Mouse (Mus musculus) megakaryocyte progenitor cell, adult 5-6 weeks (primary cell): ENCODE data around the gene Aplnr. TPM values are rescaled to one million over a fixed set of nuclear protein-coding genes. Genes with fewer than 3 reads are reported as not detected.
A peak's percentile ranks its signal among the peaks of the same experiment; 100 is the strongest.

Experiments
- ATAC-seq: replicated peaks from 2 replicates; pipeline ENCODE4 v1.8.0; 2016; ENCODE audit warnings: mild to moderate bottlenecking, moderate TSS enrichment, inconsistent platforms; ENCODE audit not compliant: poor library complexity
- total RNA-seq, 2 experiments: library from RNA; stranded (forward) in 1 of 2; stranded (reverse) in 1 of 2; fragments of 157-497, 149-512 nt in 1 of 2; fragments of 200-1000 nt in 1 of 2; gene quantifications; 2 replicates each; pipeline versions ENCODE4 v1.2.3 to v1.2.4; 2015 to 2017

The Aplnr gene
- total RNA-seq (2015) (0.02 and 0.05 TPM in 2 replicates), total RNA-seq (2017) (0.12 TPM in 1 of 2 replicates, not detected in the other)

DNA sequence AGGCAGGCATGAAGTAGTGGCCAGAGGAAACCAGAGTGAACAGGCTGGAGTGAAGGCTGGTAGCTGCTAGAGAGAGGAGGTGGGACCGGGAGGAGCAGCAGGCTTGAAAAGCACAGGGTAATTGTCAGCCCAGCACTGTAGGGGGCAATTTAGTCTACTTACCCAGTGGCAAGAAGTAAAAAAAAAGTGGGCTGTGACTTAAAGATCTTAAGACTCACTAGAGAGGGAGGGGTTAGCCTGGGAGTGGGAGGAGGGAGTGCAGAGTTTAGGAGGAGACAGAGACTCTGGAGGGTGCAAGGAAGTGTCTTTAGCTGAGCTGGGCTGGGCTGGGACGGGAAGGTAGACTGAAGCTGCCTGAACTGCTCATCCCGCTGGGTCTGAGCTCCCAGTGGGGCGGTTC lies at the start of gene Aplnr:
Gene Aplnr (plus strand): TSS at position 137 of the 400 bp plus-strand sequence.
- 0 out of 2 replicates have a peak, but pooled peaks have one; percentile 8 for ATAC-seq

DNA sequence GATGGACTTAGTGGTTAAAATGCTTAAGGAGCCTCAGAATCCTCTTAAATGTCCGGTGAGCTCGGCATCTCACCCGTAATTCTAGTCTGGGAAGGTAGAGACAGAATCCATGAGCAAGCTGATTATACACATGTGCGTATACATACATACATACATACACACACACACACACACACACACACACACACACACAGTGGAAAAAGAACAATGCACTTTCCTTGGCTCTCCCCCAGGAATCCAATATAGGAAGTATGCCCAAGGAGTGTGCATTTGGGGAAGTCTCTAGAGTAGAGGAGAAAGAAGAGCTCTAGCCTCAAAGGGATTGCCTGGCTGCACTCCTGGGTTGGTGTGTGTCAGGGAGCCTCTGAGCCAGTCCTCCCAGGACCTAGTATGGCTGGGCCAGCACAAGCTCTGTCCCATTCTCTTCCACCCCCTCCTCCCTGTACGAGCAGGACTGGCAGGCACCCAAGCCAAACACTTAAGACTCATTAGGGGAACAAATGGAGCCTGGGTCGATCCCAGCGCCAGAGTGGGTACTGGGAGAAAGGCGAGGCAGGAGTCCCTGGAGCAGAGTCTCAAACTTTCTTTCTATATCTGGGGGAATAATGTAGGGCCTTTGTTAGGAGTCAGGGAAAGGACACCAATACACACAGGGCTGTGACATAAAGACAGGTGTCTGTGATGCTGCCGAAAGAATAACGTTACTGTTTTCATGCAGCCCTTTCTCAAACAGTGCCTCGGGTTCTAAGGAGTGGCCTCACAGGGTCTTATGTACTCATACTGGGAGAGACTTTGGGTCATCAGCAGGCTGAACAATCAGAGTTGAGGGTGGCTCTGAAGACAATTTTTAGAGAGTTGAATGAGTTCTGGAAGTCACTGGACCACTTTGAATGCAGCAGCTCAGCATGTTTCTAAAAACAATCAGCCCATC lies 47.0 kb upstream of the Aplnr start:
- peak; percentile 42; the same call in 1 of the 2 replicates for ATAC-seq

DNA sequence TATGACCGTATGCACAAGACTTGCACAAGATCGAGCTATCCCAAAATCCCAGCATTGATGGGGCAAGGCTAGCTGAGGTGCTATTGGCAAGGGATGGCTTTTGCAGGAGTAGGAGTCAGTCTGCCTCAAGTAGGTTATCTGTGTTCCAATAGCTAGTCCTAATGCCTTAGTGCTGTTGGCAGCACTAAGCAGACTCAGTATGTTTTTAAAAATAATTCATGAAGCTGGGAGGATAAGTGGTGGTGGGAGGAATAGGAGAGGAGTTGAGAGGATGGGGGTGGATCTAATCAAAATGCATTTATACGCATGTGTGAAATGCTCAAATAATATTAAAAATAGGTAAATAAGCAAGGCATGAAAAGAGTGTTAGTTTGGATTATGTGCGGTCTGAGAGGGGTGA lies 44.7 kb upstream of the Aplnr start:
- no peak for ATAC-seq

DNA sequence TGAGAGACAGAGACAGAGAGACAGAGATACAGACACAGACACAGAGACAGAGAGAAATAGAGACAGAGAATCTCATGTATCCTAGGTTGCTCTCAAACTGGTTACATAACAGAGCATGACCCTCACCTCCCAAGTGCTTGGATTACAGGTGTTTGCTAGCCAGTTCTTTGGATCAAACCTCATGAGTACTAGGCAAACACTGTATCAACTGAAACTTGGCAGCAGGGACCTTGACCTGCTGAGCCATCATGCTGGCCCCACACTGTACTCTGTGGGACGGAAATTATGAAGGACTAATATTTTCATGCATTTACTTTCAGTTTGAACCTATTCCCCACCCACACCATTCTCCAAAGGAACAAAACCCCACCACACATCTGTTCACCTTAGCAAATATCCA lies 42.6 kb upstream of the Aplnr start:
- ATAC-seq: no peak

DNA sequence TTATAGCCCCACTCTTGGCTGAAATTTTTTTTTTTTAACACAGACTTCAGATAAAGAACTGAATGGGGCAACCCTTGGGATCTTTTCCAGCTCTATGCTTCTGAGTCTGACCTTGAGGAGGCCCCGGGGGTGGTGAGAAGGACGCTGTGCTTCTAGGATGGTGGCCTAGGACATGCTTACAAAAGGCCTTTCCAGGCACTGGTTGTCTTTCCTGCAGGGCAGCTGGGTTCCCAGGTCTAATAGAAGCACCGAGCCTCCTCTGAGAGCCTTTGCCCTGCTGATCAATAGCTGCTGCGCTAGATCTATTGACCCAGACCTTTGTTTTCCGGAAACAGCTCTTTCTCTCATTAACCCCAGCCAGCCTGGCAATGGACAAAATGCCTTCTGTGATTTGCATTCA lies 40.1 kb upstream of the Aplnr start:
- ATAC-seq: no peak

DNA sequence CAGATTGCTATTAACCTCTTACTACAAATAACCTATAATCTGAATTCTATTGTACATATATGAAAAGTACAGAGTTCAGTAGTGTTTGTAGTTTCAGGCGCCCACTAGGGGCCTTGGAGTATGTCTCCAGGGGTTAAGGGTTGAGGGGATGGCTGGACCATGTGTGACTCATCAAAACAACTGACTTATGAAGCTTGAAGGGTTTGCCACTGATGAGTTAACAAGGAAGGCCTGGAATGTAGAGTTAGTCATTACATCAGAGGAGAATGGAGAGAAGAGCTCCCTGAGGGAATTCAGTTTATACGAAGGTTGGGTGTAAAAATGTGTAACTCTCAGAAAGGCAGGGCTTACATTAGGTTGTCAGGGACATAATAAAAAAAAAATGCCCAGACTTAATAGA lies 38.0 kb upstream of the Aplnr start:
- ATAC-seq: no peak

DNA sequence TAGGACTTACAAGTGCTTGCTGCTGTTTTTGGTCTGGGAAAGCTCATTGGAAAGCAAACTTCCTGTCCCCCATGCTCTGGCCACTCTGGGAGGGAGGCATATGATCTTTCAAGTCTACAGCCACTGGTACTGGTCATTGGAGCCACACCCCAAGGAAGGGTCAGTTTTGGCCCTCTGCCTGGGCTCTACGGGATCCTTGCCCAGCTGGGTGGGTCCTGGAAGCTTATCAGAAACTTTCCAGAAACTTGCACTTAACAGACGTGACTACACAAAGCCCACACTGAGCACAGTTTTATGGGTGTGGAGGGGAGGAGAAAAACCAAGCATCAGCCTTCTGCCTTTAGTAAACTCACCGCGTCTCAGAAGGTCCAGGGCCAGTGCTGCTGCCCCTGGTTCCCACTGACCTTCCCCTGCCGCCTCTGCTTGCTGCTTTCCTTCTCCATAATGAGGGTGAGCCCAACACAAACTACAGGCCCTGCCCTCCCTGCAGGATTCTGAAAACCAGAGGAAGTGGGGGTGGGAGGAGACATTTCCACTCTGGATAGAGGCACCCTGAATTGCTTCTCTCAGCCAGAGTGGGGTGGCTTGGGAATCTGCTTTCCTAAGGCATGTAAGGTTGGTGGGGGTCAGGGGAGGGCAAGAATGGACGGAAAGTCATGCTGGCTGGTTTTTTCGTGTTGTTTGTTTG lies 37.1 kb upstream of the Aplnr start:
- no peak for ATAC-seq

DNA sequence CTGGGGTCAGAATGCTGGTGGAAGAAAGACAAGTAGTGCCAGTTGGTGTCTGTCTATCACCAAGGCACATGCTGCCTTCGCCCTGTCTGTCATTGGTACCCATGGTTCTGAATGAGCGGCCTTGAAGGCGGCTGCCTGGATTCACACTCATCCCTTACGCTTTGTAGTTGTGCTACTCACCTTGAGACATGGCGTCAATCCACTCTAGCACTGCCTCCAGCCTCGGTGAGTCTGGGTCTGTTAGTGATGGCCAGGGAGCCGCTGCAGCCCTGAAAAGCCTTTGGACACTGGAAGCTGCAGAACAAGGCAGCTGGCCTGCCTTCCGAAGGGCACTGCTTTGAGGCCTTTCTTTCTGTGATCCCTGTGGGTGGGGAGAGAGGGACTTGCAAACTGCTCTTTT lies 32.8 kb upstream of the Aplnr start:
- ATAC-seq: no peak

DNA sequence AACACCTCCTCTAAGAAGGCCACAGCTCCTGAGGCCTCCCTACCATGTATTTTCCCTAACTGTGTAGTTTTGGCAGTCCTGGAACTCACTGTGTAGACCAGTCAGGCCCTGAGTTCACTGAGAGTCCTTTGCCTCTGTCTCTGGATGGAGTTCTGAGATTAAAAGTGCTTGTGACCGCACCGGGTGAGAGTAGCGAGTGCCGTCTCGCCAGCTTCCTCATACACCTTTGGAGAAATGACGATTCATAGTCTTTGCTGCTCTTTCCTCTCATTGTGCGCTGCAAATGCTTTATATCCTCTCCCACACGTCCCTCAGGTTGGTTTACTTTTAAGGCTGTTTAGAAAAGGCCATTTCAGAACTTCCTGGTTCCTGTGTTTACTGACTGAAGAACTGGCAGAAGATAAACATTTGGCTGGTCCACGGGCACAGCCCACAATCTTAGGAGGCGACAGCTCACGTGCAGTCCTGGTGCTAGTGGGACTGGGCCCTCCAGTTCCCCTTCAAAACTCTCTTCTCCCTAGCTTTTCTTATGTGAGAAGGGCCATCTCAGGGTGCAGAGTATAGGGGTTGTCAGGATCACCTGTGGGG lies 30.5 kb upstream of the Aplnr start:
- peak; percentile 31 for ATAC-seq

DNA sequence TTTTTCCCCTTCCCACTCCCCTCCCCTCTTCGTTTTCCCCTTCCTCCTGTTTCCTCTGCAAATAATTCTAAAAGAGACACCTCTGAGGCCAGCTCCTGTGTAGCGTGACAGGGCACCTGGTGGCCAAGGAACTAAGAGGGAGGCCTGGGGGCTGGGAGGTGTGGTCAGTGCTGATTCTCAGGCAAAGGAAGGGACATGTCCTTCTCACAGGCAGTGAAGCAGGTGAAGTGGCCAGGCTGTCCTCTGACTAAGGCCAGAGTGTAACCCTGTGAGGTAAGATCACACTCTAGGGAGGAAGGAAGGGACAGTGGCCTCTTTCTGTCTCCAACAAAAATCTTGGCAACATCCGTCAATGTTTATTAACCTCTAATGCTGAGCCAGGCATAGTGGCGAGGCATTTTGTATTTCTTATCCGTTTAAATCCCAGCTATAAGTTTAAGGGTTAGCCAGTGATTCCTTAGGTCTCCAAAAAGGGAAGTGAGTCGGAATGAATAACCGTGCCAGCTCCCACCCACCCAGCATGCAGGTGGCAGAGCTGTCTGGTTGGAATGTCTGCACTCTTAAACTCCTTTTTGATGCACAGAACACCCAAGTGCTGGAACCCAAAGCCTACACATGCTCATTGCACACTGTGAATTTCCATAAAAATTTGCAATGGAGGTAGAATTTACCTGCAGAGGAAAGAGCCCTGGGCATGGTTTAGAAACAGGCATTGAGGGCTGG lies 29.8 kb upstream of the Aplnr start:
- no peak for ATAC-seq

DNA sequence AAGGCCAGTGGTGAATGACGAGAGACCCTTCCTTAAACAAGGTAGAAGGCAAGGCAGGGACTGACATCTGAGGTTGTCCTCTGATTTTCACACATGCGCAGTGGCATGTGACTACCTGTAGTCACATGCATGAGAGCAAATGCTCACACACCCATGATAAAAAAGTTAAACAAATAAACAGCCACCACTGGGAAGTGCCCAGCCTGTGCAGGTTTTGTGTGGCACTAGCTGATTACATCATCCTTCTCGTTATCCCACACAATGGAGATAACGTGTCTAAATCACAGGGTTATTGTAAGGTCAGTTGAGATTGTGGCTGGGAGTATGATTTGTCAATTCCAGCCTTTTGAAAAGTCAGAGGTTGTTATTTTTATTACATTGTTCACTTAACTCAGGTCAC lies 29.1 kb upstream of the Aplnr start:
- peak; percentile 29; the same call in 1 of the 2 replicates for ATAC-seq

DNA sequence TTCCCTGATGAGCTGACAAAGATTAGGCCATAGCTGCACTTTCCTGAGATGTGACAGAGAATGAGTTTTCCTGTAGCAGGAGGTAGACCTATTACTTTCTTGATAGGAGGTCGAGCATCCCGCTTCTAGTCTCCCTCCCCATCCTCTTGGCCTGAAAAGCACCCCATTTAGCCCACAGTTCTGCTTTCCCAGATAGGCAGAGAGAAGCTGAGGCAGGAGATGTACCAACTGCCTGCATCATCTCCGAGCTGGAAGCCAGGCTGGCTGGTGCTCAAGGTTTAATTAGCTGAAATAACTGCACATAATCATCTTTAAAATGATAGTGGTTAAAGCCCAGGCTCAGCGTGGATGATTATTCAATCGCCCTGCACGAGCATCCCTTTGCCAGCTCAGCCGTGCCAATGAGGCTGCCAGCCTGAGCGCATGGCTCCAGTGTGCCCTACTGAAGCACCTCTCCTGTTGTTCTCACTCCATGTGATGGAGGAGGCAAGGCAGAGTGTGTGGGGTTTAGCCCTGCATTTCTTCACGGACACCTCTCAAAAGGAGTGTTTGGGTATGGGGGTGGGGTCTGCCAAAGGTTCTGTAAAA lies 25.6 kb upstream of the Aplnr start:
- no peak for ATAC-seq

DNA sequence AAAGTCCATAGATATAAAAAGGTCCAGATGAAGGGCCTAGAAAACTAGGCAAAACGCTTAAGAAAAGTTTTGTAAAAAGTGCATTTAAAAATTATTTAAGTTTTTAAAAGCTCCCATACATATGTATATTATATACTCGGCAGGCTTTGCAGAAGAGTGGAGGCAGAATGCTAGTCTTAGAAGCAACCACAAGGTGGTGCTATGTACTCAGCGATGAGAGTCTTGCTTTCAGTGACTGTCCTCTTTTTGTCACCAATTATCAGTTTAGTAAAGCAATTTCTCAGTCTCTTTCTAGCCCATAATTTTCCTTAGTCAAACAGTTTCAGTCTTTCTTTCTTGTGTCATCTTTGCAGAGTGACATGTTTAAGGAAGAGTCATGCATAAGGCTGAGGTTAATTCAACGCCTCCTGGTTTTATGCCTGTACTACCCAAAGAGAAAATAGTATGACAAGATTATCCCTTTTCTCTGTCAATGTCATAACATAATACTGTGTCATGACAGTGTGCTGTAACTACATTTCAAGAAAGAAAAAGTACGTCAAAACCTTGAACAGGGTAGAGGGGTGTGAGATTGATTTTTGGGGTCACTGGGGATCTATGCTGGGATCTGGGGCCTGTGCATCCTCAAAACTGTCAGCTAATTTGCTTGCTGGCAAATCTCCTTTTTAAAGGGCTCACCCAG lies 12.7 kb upstream of the Aplnr start:
- peak; percentile 96 for ATAC-seq

DNA sequence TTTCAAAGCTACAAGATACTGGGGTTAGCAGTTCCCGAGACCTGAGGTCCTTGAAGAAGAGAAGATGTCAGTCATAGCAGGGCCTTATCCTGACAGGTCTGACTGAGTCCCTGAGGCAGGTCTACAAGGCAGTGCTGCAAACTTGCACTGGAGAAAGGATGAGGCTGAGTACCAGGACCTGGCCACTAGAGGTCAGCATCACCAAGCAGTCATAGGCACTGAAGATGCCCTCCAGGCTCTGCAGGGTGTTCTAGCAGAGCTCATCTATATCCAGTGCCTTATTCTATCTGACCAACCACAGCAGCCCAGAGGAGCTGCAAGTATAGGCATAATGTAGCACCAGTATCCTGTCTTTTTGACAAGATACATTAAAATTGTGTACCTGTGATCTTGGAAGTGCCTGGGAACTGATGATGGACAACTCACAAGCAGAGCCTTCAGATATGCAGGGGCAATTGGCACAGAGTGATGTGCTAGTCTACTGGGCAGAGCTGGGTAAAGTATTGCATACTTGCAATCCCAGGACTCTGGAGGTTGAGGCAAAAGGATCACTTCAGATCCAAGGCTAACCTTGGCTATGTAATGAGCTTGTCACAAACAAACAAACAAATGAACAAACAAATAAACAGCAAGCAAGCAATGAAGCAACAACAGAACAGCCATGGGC lies 12.0 kb upstream of the Aplnr start:
- peak; percentile 96 for ATAC-seq

DNA sequence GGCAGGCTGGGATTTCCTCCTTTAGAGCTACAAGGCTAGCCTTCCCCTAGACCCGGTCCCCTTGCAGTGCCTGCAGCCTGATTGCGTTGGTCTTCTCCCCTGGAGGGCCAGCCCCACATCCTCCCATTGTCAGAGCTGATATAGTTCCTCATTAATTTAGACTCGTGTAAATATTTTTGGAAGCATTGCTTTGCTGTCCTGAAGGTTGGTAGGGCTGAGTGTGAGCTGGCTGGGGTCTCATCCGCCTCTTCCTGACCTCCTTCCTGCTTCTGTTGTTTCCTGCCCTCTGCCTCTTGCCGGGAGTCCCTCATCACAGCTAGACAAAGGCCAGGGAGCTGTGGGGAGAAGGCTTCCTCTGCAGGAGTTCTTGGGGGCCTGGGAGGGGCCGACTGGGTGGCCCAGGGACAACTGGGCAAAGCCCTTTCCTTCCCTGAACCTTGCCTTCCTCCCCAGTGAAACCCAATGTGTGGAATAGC lies 6.5 kb upstream of the Aplnr start:
- peak; percentile 40 for ATAC-seq

DNA sequence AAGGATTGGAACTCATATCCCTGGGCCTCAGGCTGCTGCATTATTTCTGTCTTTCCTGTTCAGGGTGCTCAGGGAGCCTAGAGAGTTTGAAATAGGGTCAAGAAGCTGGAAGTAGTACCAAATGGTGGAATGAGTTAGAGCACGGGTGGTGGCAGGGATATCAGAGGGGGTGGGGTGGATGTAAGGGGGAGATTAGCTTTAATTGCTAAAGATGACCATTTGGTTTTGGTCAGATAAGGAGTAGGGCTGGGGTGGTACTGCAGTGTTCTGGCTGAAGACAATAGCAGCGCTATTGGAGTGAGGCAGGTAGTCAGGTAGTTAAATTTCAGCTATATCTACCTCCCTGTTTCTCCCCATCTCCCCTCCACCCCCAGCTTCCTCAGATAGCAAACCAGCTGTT lies 4.8 kb upstream of the Aplnr start:
- peak; percentile 49 for ATAC-seq

DNA sequence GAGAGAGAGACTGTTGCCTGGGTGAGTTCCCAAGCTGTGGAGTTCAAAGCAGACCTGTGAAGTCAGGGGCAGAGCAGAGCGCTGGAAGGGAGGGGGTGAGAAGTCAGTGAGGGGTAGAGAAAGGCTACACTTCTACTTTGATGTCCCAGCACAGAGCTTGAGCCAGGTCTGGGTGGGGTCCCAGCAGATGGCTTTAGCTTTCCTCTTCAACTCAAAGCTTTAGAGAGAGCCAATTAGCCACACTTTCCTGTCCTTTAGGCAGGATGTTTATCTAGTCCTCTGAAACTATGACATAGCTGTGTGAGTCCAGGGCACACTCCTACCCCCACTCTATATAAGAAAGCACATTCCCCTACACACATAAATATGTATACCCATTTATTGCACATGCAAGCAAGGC lies 4.3 kb upstream of the Aplnr start:
- ATAC-seq: no peak

DNA sequence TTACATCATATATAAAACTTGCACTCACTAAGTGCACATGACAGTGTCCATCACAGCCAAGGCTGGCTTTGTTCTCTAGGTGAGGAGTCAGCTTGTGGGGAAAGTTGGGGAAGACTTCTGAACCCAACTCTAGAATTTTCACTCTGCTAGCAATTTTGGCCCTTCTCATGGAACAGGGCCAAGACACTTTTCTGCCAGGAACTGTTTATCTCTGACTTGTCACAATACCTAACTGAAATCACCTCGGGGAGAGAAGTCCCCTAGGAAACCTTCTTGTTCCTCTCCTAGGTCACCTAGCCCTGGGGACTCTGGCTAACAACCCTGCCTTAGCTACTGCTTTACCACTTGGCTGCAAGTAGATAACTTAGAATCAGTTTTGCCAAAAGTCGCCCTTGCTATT lies 3.8 kb upstream of the Aplnr start:
- 0 out of 2 replicates have a peak, but pooled peaks have one; percentile 1 for ATAC-seq

DNA sequence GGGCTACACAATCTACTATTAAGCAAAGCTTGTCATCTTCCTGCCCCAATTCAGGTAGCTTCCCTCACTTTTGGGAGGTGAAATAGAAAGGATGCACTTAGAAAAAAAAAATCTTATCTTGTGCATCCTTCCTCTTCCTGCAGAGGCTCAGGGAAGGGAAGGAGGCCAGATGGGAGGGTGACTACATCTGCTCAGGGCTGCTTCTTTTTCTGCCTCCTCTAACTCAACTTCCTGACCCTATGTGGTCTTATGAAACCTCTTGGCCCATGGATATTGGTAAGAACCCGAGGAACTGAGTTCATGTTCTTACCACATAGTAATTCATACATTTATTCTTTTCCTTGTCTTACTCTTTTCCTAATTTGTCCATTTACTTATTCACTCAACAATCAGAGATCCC lies 926 bp upstream of the Aplnr start:
- peak; percentile 56 for ATAC-seq
